Mouse (Mus musculus) erythroblast, embryonic 14.5 days (primary cell): Measurements from ENCODE around the gene Dbh.

Experiments
- GATA1 ChIP-seq: IDR thresholded peaks from 2 replicates; pipeline ENCODE4 v1.6.1; 2012; ENCODE audit warnings: low read length, inconsistent platforms, mixed read lengths
- TAL1 ChIP-seq: IDR thresholded peaks from 3 replicates; pipeline ENCODE4 v1.6.1; 2012; ENCODE audit warnings: low read length, inconsistent platforms, mixed read lengths

GRCm38 (mm10) chr2:27119766-27120165 is 45.3 kb upstream of the Dbh start:
- TF ChIP-seq GATA1 (no peak), TAL1 (no peak)
